Mouse (Mus musculus) lung, adult 2 months (tissue): ENCODE measurements around the gene Mttp.

Experiments used
- CTCF ChIP-seq: fragments of 200-500 bp; IDR thresholded peaks from 2 replicates; pipeline ENCODE4 v1.5.1; 2011; ENCODE audit warnings: mild to moderate bottlenecking, low read length, control low read depth; ENCODE audit not compliant: insufficient read depth
- POLR2A ChIP-seq: fragments of 200-500 bp; IDR thresholded peaks from 2 replicates; pipeline ENCODE4 v1.6.1; 2011; ENCODE audit warnings: low read depth, mild to moderate bottlenecking, control low read depth, low read length, borderline replicate concordance; ENCODE audit errors: extremely low read depth

DNA sequence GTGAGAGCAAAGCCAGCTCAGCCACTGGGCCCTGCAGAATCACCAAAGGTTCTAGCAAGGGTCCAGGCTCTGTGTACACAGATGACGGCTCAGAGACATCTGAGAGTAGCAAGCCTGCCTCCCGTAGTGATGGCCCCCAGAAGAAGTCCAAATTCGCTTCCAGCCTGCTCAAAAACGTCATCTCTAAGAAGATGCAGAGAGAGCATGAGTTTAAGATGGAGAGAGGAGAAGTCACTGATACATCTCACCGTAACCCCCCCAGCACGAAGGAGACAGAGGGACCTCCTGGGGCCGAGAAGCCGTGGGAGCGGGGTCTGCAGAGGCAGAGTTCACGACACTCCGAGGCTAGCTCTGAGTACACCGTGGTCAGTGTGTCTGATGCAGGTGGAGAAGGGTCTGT lies 77.5 kb downstream of the Mttp start, which contains the start of gene Gm5105:
- TF ChIP-seq CTCF (no peak), POLR2A (no peak)
